Mouse (Mus musculus) embryonic facial prominence, embryonic 10.5 days (tissue): ENCODE data around the gene Osgep. TPM values are rescaled to one million over a fixed set of nuclear protein-coding genes. Genes with fewer than 3 reads are reported as not detected.
"Not testable (repeated sequence)": the region's sequence is repeated elsewhere in the genome, so short reads cannot be mapped to it uniquely, and the experiment has no call there.

ENCODE experiments used
- DNase-seq: peaks from one replicate; pipeline ENCODE4 v3.0.0-alpha.2; 2017; ENCODE audit warnings: low spot score
- H3K27ac ChIP-seq: fragments of 300-500 bp; sonication (generic); replicated peaks from 2 replicates; pipeline ENCODE4 v1.5.1; 2016; ENCODE audit warnings: mild to moderate bottlenecking
- H3K27me3 ChIP-seq: fragments of 300-500 bp; sonication (generic); replicated peaks from 2 replicates; pipeline ENCODE4 v1.6.1; 2016; ENCODE audit warnings: low read depth, mild to moderate bottlenecking; ENCODE audit not compliant: poor library complexity, severe bottlenecking
- H3K36me3 ChIP-seq: fragments of 300-500 bp; sonication (generic); replicated peaks from 2 replicates; pipeline ENCODE4 v1.6.1; 2016; ENCODE audit warnings: mild to moderate bottlenecking, moderate library complexity
- H3K4me1 ChIP-seq: fragments of 300-500 bp; sonication (generic); 2 replicates; pipeline ENCODE4 v1.6.1; 2016
- H3K4me3 ChIP-seq: fragments of 300-500 bp; sonication (generic); 2 replicates; pipeline ENCODE4 v1.5.1; 2016; ENCODE audit warnings: mild to moderate bottlenecking, moderate library complexity
- H3K9me3 ChIP-seq: fragments of 300-500 bp; sonication (generic); 2 replicates; pipeline ENCODE4 v1.6.1; 2016; ENCODE audit warnings: mild to moderate bottlenecking
- WGBS: fragments of 180-500 bp; shearing (Covaris S2); methylation state at CpG from one replicate; pipeline ENCODE4 v1.1.7; 2016; 5-methylcytosine and 5-hydroxymethylcytosine counted together
- polyA plus RNA-seq: library from polyadenylated mRNA; unstranded; fragments of >200 nt; fragmentation: Nextera tagmentation; extraction: Ambion mirVana; gene quantifications from 2 replicates; pipeline ENCODE4 v1.2.1, GENCODE M21; 2016

Gene Osgep
- polyA plus RNA-seq, 1 experiment from 2014 or later, result 185 TPM

DNA sequence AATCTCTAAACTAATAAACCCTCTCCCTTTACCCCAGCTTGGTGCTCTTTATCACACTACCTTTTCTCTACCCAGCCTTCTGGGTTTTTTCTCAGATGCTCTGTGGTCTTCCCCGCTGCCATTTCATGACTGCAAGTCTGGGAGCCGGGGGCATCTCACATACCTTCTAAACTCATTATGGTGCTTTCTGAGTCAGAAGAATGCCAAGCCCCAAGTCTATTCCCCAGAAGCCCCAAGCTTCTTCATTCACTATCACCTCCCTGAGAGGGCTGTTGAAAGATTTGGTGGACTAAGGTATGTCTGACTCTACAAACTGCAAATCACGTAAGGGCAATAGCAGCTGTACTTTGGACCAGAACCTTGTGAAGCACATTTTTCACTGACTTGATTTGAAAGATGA lies 57.7 kb downstream of the Osgep start:
- DNase-seq, result no peak
- Histone ChIP-seq H3K27me3 (no peaks in the 10 kb centered on the region), H3K4me3 (no peak overlapping the region), H3K36me3 (peaks cover 8% of the 10 kb centered on the region), H3K27ac (no peak overlapping the region), H3K9me3 (no peaks in the 10 kb centered on the region), H3K4me1 (peaks cover 11% of the 10 kb centered on the region)
- WGBS, result 91% methylated on average over 3 of the region's 3 CpGs

DNA sequence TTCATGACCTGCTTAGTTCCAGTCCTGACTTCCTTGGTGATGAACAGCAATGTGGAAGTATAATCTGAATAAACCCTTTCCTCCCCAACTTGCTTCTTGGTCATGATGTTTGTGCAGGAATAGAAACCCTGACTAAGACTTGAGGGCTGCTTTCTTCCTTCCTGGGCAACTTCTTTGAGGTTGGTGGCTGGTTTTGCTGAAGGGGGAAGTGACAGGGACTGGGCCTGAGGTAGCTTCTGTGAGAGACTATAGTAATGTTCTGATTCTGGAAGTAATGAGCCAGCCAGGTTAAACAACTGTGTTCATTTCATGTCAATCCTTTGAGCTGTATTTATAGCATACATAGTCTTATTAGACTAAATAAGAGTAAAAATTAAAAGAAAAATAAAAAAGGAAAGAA lies 59.7 kb downstream of the Osgep start:
- H3K4me1 ChIP-seq, H3K4me3 ChIP-seq, H3K9me3 ChIP-seq, H3K27me3 ChIP-seq, DNase-seq, H3K27ac ChIP-seq: not testable (repeated sequence)
- peaks cover 17% of the 10 kb centered on the region for H3K36me3 ChIP-seq

DNA sequence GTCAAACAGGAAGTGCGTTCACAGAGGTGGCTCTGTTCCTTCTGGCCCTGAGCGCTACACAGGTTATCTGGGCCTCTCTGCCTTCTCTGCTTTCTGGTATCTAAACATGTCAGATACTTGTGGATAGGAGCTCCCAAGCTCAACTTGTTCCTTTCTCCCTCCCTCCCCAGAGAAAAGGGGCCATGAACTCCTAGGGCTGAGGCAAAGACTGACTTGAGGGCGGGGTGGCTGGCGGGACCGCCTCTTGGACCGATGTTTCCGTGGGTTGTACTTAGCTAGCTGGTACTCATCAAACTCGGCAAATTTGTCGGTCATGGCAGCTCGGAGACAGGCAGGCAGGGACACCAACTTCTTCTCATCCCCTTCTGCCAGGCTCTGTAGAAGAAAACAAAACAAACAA lies 62.1 kb downstream of the Osgep start:
- 91% methylated on average over 10 of the region's 10 CpGs for WGBS
- no peaks in the 10 kb centered on the region for H3K27me3 ChIP-seq

More for the DNA sequence above, 62.1 kb downstream of the Osgep start:
- H3K27ac ChIP-seq, result no peak overlapping the region
- no peaks in the 10 kb centered on the region for H3K9me3 ChIP-seq
- no peak for DNase-seq
- H3K36me3 ChIP-seq, result peaks cover 25% of the 10 kb centered on the region
- no peaks in the 10 kb centered on the region for H3K4me1 ChIP-seq
- H3K4me3 ChIP-seq, result no peak overlapping the region

Other genes with a start within 250 kb of the Osgep start
- not detected in 2 replicates for gene Olfr747, start 231.7 kb downstream of the Osgep start, polyA plus RNA-seq
- not detected in 2 replicates for gene Olfr748, start 217.5 kb downstream of the Osgep start, polyA plus RNA-seq
- not detected in 2 replicates for gene Olfr749, start 179.8 kb downstream of the Osgep start, polyA plus RNA-seq
- 104 and 107 TPM in 2 replicates for gene Ttc5, start 139.4 kb downstream of the Osgep start, polyA plus RNA-seq
- not detected in 2 replicates for gene Ccnb1ip1, start 117.2 kb downstream of the Osgep start, polyA plus RNA-seq
- gene Parp2, start 117.1 kb downstream of the Osgep start, polyA plus RNA-seq, result 68.0 and 68.7 TPM in 2 replicates
- gene Tep1, start 54.3 kb downstream of the Osgep start, polyA plus RNA-seq, result 4.0 and 5.5 TPM in 2 replicates
- 0.15 and 0.19 TPM in 2 replicates for gene Klhl33, start 27.4 kb downstream of the Osgep start, polyA plus RNA-seq
- 548 and 554 TPM in 2 replicates for gene Apex1, start 75 bp upstream of the Osgep start, polyA plus RNA-seq
- gene Pip4p1, start 6.0 kb upstream of the Osgep start, polyA plus RNA-seq, result 43.5 and 43.6 TPM in 2 replicates
- 74.5 and 78.8 TPM in 2 replicates for gene Pnp, start 6.2 kb upstream of the Osgep start, polyA plus RNA-seq
- not detected in 2 replicates for gene Gm49342, start 19.6 kb upstream of the Osgep start, polyA plus RNA-seq
- gene Pnp2, start 31.1 kb upstream of the Osgep start, polyA plus RNA-seq, result 0.39 and 0.84 TPM in 2 replicates
- gene Rnase10, start 82.9 kb upstream of the Osgep start, polyA plus RNA-seq, result not detected in 2 replicates
- gene Rnase9, start 117.0 kb upstream of the Osgep start, polyA plus RNA-seq, result not detected in 2 replicates
- not detected in 2 replicates for gene Rnase11, start 125.3 kb upstream of the Osgep start, polyA plus RNA-seq
- not detected in 2 replicates for gene Rnase12, start 132.8 kb upstream of the Osgep start, polyA plus RNA-seq
- gene Olfr750, start 149.5 kb upstream of the Osgep start, polyA plus RNA-seq, result not detected in 2 replicates
- 8.3 and 9.0 TPM in 2 replicates for gene Rnase4, start 166.2 kb upstream of the Osgep start, polyA plus RNA-seq
- 2.3 and 3.5 TPM in 2 replicates for gene Ang, start 166.3 kb upstream of the Osgep start, polyA plus RNA-seq
- 0.10 and 0.17 TPM in 2 replicates for gene Eddm3b, start 189.5 kb upstream of the Osgep start, polyA plus RNA-seq
- not detected in 2 replicates for gene Rnase6, start 199.0 kb upstream of the Osgep start, polyA plus RNA-seq
- 0.15 TPM in 1 of 2 replicates, not detected in the other for gene Rnase1, start 221.9 kb upstream of the Osgep start, polyA plus RNA-seq
- not detected in 2 replicates for gene Rnase2b, start 237.4 kb upstream of the Osgep start, polyA plus RNA-seq